Mouse (Mus musculus) small intestine, adult 2 months (tissue): ENCODE measurements around the gene Slc22a16.

ENCODE experiments used
- CTCF ChIP-seq: fragments of 200-500 bp; IDR thresholded peaks from 2 replicates; pipeline ENCODE4 v1.5.1; 2012; ENCODE audit warnings: low read depth, mild to moderate bottlenecking, control low read depth, inconsistent platforms, low read length, moderate library complexity, mixed read lengths; ENCODE audit not compliant: insufficient replicate concordance, insufficient read length; ENCODE audit errors: extremely low read depth
- POLR2A ChIP-seq: fragments of 200-500 bp; IDR thresholded peaks from 2 replicates; pipeline ENCODE4 v1.6.1; 2012; ENCODE audit warnings: low read depth, mild to moderate bottlenecking, control low read depth, inconsistent platforms, low read length, moderate library complexity

GRCm38 (mm10) chr10:40629656-40630311 lies 59.6 kb downstream of the Slc22a16 start, which contains the start of gene Ddo:
- no peak for TF ChIP-seq CTCF
- TF ChIP-seq POLR2A, result no peak
